Mouse (Mus musculus) heart, embryonic 11.5 days (tissue): ENCODE results near the gene Mboat2. TPM values are rescaled to one million over a fixed set of nuclear protein-coding genes. Genes with fewer than 3 reads are reported as not detected.

ENCODE experiments used
- ATAC-seq: fragments of 200-750 bp; cut with Nextera tagmentation; replicated peaks from 2 replicates; pipeline ENCODE4 v1.8.0; 2017; ENCODE audit warnings: moderate library complexity; ENCODE audit not compliant: insufficient number of reproducible peaks, low FRiP score, low TSS enrichment
- H3K27ac ChIP-seq: fragments of 300-500 bp; sonication (generic); 2 replicates; pipeline ENCODE4 v1.5.1; 2014; ENCODE audit warnings: mild to moderate bottlenecking, low read depth, low read length
- H3K27me3 ChIP-seq: fragments of 300-500 bp; sonication (generic); 2 replicates; pipeline ENCODE4 v1.6.1; 2014; ENCODE audit warnings: mild to moderate bottlenecking, low read length, mixed read lengths; ENCODE audit not compliant: control insufficient read depth, insufficient read depth
- H3K36me3 ChIP-seq: fragments of 300-500 bp; sonication (generic); 2 replicates; pipeline ENCODE4 v1.6.1; 2014; ENCODE audit warnings: mild to moderate bottlenecking, low read length, moderate library complexity, mixed read lengths; ENCODE audit not compliant: control insufficient read depth, insufficient read depth
- H3K4me1 ChIP-seq: fragments of 300-500 bp; sonication (generic); 2 replicates; pipeline ENCODE4 v1.6.1; 2014; ENCODE audit warnings: low read length; ENCODE audit not compliant: control insufficient read depth, insufficient read depth
- H3K4me2 ChIP-seq: fragments of 300-500 bp; sonication (generic); 2 replicates; pipeline ENCODE4 v1.6.1; 2014; ENCODE audit warnings: mild to moderate bottlenecking, moderate library complexity
- H3K4me3 ChIP-seq: fragments of 300-500 bp; sonication (generic); 2 replicates; pipeline ENCODE4 v1.5.1; 2014; ENCODE audit warnings: low read depth, low read length
- H3K9ac ChIP-seq: fragments of 300-500 bp; sonication (generic); 2 replicates; pipeline ENCODE4 v1.6.1; 2014; ENCODE audit warnings: mild to moderate bottlenecking, low read depth, low read length, moderate library complexity
- H3K9me3 ChIP-seq: fragments of 300-500 bp; sonication (generic); replicated peaks from 2 replicates; pipeline ENCODE4 v1.6.1; 2016; ENCODE audit warnings: low read length; ENCODE audit not compliant: control insufficient read depth
- WGBS: fragments of 180-500 bp; shearing (Covaris S2); extraction: QIAGEN DNeasy Blood & Tissue Kit; methylation state at CpG from one replicate; pipeline ENCODE4 v1.1.7; 2014; ENCODE audit not compliant: insufficient replicate concordance; 5-methylcytosine and 5-hydroxymethylcytosine counted together
- polyA plus RNA-seq: library from polyadenylated mRNA; unstranded; fragments of >200 nt; fragmentation: Nextera tagmentation; extraction: Ambion mirVana; gene quantifications from 2 replicates; pipeline ENCODE4 v1.2.1, GENCODE M21; 2014

The Mboat2 gene
- polyA plus RNA-seq: 39.1 and 40.1 TPM in 2 replicates

- H3K9ac ChIP-seq: peak within 1 kb of the TSS; percentile 96
- WGBS: under 1% methylated on average over 24 of the region's 24 CpGs
- no peaks in the 10 kb centered on the region for H3K36me3 ChIP-seq
- peak within 1 kb of the TSS; percentile 93 for H3K4me3 ChIP-seq
- peaks cover 15% of the 10 kb centered on the region for H3K4me1 ChIP-seq
- H3K27ac ChIP-seq: peak within 1 kb of the TSS; percentile 90
- H3K27me3 ChIP-seq: no peaks in the 10 kb centered on the region
- no peaks in the 10 kb centered on the region for H3K9me3 ChIP-seq
- peak; percentile 52; the same call in 1 of the 2 replicates for ATAC-seq
- H3K4me2 ChIP-seq: peak within 1 kb of the TSS; percentile 82
Observed at GRCm38 (mm10) chr12:24830766-24831152, at the start of gene Mboat2. Gene Mboat2 (plus strand): TSS chr12:24830879.

- WGBS: 68% methylated on average over 4 of the region's 4 CpGs
- no peak overlapping the region for H3K9ac ChIP-seq
- no peak overlapping the region for H3K4me2 ChIP-seq
- H3K27ac ChIP-seq: no peak overlapping the region
- H3K9me3 ChIP-seq: no peaks in the 10 kb centered on the region
- ATAC-seq: no peak
- H3K4me1 ChIP-seq: no peaks in the 10 kb centered on the region
- H3K4me3 ChIP-seq: no peak overlapping the region
- no peaks in the 10 kb centered on the region for H3K36me3 ChIP-seq
- H3K27me3 ChIP-seq: no peaks in the 10 kb centered on the region
Observed at GRCm38 (mm10) chr12:24783735-24784134, 46.9 kb upstream of the Mboat2 start.

GRCm38 (mm10) chr12:24785882-24786281, 44.8 kb upstream of the Mboat2 start:
- WGBS: 69% methylated on average over 5 of the region's 5 CpGs
- Histone ChIP-seq H3K4me1 (no peaks in the 10 kb centered on the region), H3K9ac (no peak overlapping the region), H3K9me3 (no peaks in the 10 kb centered on the region), H3K4me2 (no peak overlapping the region), H3K4me3 (no peak overlapping the region), H3K27me3 (no peaks in the 10 kb centered on the region), H3K27ac (no peak overlapping the region), H3K36me3 (no peaks in the 10 kb centered on the region)
- no peak for ATAC-seq

- H3K9ac ChIP-seq: no peak overlapping the region
- no peaks in the 10 kb centered on the region for H3K27me3 ChIP-seq
- no peak overlapping the region for H3K27ac ChIP-seq
- H3K4me1 ChIP-seq: no peaks in the 10 kb centered on the region
- no peak for ATAC-seq
- H3K4me3 ChIP-seq: no peak overlapping the region
- H3K4me2 ChIP-seq: no peak overlapping the region
- WGBS: 32% methylated on average over 4 of the region's 4 CpGs
- H3K9me3 ChIP-seq: no peaks in the 10 kb centered on the region
- no peaks in the 10 kb centered on the region for H3K36me3 ChIP-seq
Observed at GRCm38 (mm10) chr12:24786316-24786715, 44.4 kb upstream of the Mboat2 start.

- Histone ChIP-seq H3K9me3 (no peaks in the 10 kb centered on the region), H3K9ac (no peak overlapping the region), H3K4me3 (no peak overlapping the region), H3K4me1 (no peaks in the 10 kb centered on the region), H3K36me3 (no peaks in the 10 kb centered on the region), H3K27me3 (no peaks in the 10 kb centered on the region), H3K27ac (no peak overlapping the region), H3K4me2 (no peak overlapping the region)
- ATAC-seq: no peak
- 68% methylated on average over 1 of the region's 1 CpGs for WGBS
Observed at GRCm38 (mm10) chr12:24789659-24790058, 41.0 kb upstream of the Mboat2 start.

GRCm38 (mm10) chr12:24811230-24811629, 19.4 kb upstream of the Mboat2 start:
- WGBS: 5% methylated on average over 1 of the region's 1 CpGs

GRCm38 (mm10) chr12:24811906-24812305, 18.8 kb upstream of the Mboat2 start:
- Histone ChIP-seq H3K4me2 (no peak overlapping the region), H3K36me3 (no peaks in the 10 kb centered on the region), H3K9ac (no peak overlapping the region), H3K27me3 (no peaks in the 10 kb centered on the region), H3K27ac (no peak overlapping the region), H3K9me3 (no peaks in the 10 kb centered on the region), H3K4me3 (no peak overlapping the region), H3K4me1 (peaks cover 16% of the 10 kb centered on the region)
- WGBS: 50% methylated on average over 4 of the region's 4 CpGs
- no peak for ATAC-seq

More at GRCm38 (mm10) chr12:24811230-24811629, 19.4 kb upstream of the Mboat2 start:
- ATAC-seq: 0 out of 2 replicates have a peak, but pooled peaks have one; percentile 57
- no peak overlapping the region for H3K4me3 ChIP-seq
- H3K27ac ChIP-seq: no peak overlapping the region; the same call in 1 of the 2 replicates
- H3K9me3 ChIP-seq: no peaks in the 10 kb centered on the region
- H3K27me3 ChIP-seq: no peaks in the 10 kb centered on the region
- no peaks in the 10 kb centered on the region for H3K36me3 ChIP-seq
- peaks cover 16% of the 10 kb centered on the region for H3K4me1 ChIP-seq
- H3K4me2 ChIP-seq: no peak overlapping the region
- H3K9ac ChIP-seq: no peak overlapping the region

- Histone ChIP-seq H3K9ac (no peak overlapping the region), H3K4me2 (no peak overlapping the region), H3K27ac (no peak overlapping the region), H3K4me3 (no peak overlapping the region), H3K4me1 (peaks cover 6% of the 10 kb centered on the region), H3K36me3 (no peaks in the 10 kb centered on the region), H3K9me3 (no peaks in the 10 kb centered on the region), H3K27me3 (no peaks in the 10 kb centered on the region)
- 41% methylated on average over 2 of the region's 2 CpGs for WGBS
- ATAC-seq: no peak
Observed at GRCm38 (mm10) chr12:24822831-24823230, 7.8 kb upstream of the Mboat2 start.

GRCm38 (mm10) chr12:24823636-24824354, 6.9 kb upstream of the Mboat2 start:
- ATAC-seq: no peak
- no peak overlapping the region for H3K9ac ChIP-seq
- H3K4me1 ChIP-seq: peaks cover 6% of the 10 kb centered on the region
- H3K4me3 ChIP-seq: no peak overlapping the region
- no peaks in the 10 kb centered on the region for H3K9me3 ChIP-seq
- 70% methylated on average over 3 of the region's 3 CpGs for WGBS
- no peak overlapping the region for H3K27ac ChIP-seq
- H3K4me2 ChIP-seq: no peak overlapping the region
- H3K36me3 ChIP-seq: no peaks in the 10 kb centered on the region
- no peaks in the 10 kb centered on the region for H3K27me3 ChIP-seq
